Mouse (Mus musculus) heart, adult 2 months (tissue): ENCODE measurements around the gene Hba-x. TPM values are rescaled to one million over a fixed set of nuclear protein-coding genes. Genes with fewer than 3 reads are reported as not detected.

Source experiments
- DNase-seq, 2 experiments: peaks; one replicate each; pipeline ENCODE4 v3.0.0; 2021
- H3K27ac ChIP-seq: fragments of 200-600 bp; 2 replicates; pipeline ENCODE4 v1.8.1; 2022
- H3K27me3 ChIP-seq: fragments of 200-500 bp; 2 replicates; pipeline ENCODE4 v1.6.1; 2012; ENCODE audit warnings: mild to moderate bottlenecking, low read length, inconsistent platforms, mixed read lengths; ENCODE audit not compliant: control insufficient read depth, insufficient read depth
- H3K36me3 ChIP-seq: fragments of 200-500 bp; 2 replicates; pipeline ENCODE4 v1.6.1; 2012; ENCODE audit warnings: low read length, inconsistent platforms; ENCODE audit not compliant: control insufficient read depth, insufficient read depth
- H3K4me1 ChIP-seq: fragments of 200-500 bp; 2 replicates; pipeline ENCODE4 v1.6.1; 2011; ENCODE audit warnings: low read length; ENCODE audit not compliant: control insufficient read depth, insufficient read depth
- H3K4me3 ChIP-seq: fragments of 200-600 bp; 2 replicates; pipeline ENCODE4 v1.8.1; 2022
- H3K79me2 ChIP-seq: fragments of 200-500 bp; replicated peaks from 2 replicates; pipeline ENCODE4 v1.6.1; 2012; ENCODE audit warnings: mild to moderate bottlenecking, inconsistent platforms, low read length, moderate library complexity, mixed read lengths; ENCODE audit not compliant: control insufficient read depth, insufficient read depth
- H3K9ac ChIP-seq: fragments of 200-500 bp; 2 replicates; pipeline ENCODE4 v1.6.1; 2012; ENCODE audit warnings: low read depth, mild to moderate bottlenecking, control low read depth, inconsistent platforms, low read length, mixed read lengths
- CTCF ChIP-seq: fragments of 200-600 bp; IDR thresholded peaks from 2 replicates; pipeline ENCODE4 v1.8.1; 2022; ENCODE audit warnings: antibody characterized with exemption, mild to moderate bottlenecking, moderate library complexity
- EP300 ChIP-seq: fragments of 200-500 bp; IDR thresholded peaks from 2 replicates; pipeline ENCODE4 v1.6.1; 2011; ENCODE audit warnings: low read depth, low read length, control low read depth; ENCODE audit not compliant: insufficient read depth
- POLR2A ChIP-seq: fragments of 200-500 bp; IDR thresholded peaks from 2 replicates; pipeline ENCODE4 v1.6.1; 2011; ENCODE audit warnings: mild to moderate bottlenecking, low read depth, low read length, control low read depth; ENCODE audit not compliant: insufficient read depth
- WGBS: fragments of 180-500 bp; shearing (Covaris S2); methylation state at CpG from one replicate; pipeline ENCODE4 v1.1.7; 2018; 5-methylcytosine and 5-hydroxymethylcytosine counted together
- intact Hi-C: fragments of 180-260 bp; cut with DNase I; formaldehyde crosslinking; loops from one replicate; pipeline ENCODE4 v1.15.1; 2025
- polyA plus RNA-seq: library from polyadenylated mRNA; depleted of rRNA; stranded (reverse); fragments of >200 nt; gene quantifications from 2 replicates; pipeline ENCODE4 v1.2.3, GENCODE M21; 2012
- total RNA-seq, 2 experiments: library from RNA; stranded (reverse); gene quantifications; 2 replicates each; pipeline ENCODE4 v1.2.3; 2021

Gene Hba-x
- total and polyA plus RNA-seq, 3 experiments, result not detected

DNA sequence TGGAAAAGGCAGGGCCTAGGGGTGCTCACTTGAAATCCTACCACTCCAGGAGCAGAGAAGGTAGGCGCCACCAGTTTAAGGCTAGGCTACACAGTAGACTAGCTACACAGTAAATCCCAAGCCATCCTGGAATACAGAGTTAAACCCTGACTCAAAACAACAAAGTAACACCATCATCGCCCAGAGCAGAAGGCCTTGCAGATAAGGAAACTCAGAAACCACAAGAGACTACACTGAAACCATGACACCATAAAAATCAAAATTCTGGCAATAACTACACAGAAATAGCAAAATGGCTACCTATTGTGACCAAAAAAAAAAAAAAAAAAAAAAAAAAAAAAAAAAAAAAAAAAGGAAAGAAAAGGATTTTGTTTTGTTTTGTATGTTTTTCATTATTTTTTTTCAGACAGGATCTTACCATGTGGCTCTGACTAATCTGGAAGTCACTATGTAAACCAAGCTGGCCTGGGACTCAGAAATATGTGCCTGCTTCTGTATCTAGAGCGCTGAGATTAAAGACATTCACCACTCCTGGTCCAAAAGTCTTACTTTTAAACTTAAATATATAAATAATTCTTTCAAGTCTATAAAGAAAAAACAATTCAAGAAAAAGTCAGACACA, 11.0 kb upstream of the Hba-x start:
- peaks cover 3% of the 10 kb centered on the region for H3K4me1 ChIP-seq
- H3K79me2 ChIP-seq, result peaks cover 7% of the 10 kb centered on the region
- 82% methylated on average over 3 of the region's 3 CpGs for WGBS
- H3K27me3 ChIP-seq, result no peaks in the 10 kb centered on the region
- no peak overlapping the region for H3K9ac ChIP-seq
- H3K4me3 ChIP-seq, result no peak overlapping the region
- H3K27ac ChIP-seq, result no peak overlapping the region
- no peak for TF ChIP-seq CTCF
- TF ChIP-seq POLR2A, result no peak
- DNase-seq, result no peak
- H3K36me3 ChIP-seq, result peaks cover 3% of the 10 kb centered on the region; the same call in 1 of the 2 replicates
- intact Hi-C loops, result loop anchor here (5.0 kb wide), 1 partner anchor 43 kb away; the partner anchor contains the start of gene Rhbdf1

DNA sequence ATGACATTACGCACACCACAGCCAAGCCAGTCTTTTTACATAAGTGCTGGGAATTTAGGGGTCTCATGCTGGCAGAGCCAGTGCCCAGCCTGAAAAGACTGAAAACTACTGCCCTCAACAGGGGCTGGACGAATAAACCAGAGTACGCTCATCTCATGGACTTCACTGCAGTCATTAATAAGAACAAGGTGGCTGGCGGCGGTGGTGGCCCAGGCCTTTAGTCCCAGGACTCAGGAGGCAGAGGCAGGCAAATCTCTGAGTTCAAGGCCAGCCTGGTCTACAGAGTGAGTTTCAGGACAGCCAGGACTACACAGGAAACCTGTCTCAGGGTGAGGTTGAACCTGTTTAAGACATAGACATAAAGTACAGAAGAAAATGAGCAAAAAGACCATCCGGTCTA, 10.0 kb upstream of the Hba-x start:
- H3K27ac ChIP-seq, result no peak overlapping the region
- intact Hi-C loops, result loop anchor here (5.0 kb wide), 1 partner anchor 44 kb away; the partner anchor contains the start of gene Rhbdf1

DNA sequence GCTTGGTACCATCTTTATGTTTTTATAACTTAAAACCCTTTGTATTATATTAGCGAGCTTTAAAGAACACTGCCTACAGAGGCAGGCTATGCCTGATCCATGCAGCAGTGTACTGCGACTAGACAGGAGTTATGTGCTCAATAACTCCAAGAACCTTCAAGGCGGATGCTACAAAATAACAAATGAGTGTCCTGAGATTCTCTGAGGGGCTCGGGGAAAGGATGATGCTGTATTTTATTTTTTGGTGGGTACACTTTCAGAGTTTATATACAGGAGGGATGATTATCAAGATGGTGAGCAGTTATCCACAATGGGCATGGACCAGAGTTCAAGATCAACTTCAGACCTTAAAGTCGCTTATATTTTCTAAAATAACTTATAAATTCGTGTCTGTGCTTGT, 9.4 kb upstream of the Hba-x start:
- Histone ChIP-seq H3K4me1 (peaks cover 3% of the 10 kb centered on the region), H3K27me3 (no peaks in the 10 kb centered on the region), H3K79me2 (peaks cover 7% of the 10 kb centered on the region), H3K36me3 (peaks cover 3% of the 10 kb centered on the region; the same call in 1 of the 2 replicates), H3K27ac (peak overlapping the region; percentile 93), H3K9ac (peak overlapping the region; percentile 95), H3K4me3 (peak overlapping the region; percentile 81)
- intact Hi-C loops, result loop anchor here (5.0 kb wide), 1 partner anchor 44 kb away; the partner anchor contains the start of gene Rhbdf1
- TF ChIP-seq EP300, result no peak
- TF ChIP-seq POLR2A, result no peak
- no peak for TF ChIP-seq CTCF
- WGBS, result 23% methylated on average over 6 of the region's 6 CpGs
- no peak for DNase-seq

More for the DNA sequence above, 10.0 kb upstream of the Hba-x start:
- 93% methylated on average over 6 of the region's 6 CpGs for WGBS
- Histone ChIP-seq H3K9ac (no peak overlapping the region), H3K4me3 (no peak overlapping the region), H3K36me3 (peaks cover 3% of the 10 kb centered on the region; the same call in 1 of the 2 replicates), H3K79me2 (peaks cover 7% of the 10 kb centered on the region), H3K27me3 (no peaks in the 10 kb centered on the region), H3K4me1 (peaks cover 3% of the 10 kb centered on the region)
- DNase-seq, result no peak
- TF ChIP-seq CTCF, result no peak
- TF ChIP-seq POLR2A, result no peak
- no peak for TF ChIP-seq EP300

DNA sequence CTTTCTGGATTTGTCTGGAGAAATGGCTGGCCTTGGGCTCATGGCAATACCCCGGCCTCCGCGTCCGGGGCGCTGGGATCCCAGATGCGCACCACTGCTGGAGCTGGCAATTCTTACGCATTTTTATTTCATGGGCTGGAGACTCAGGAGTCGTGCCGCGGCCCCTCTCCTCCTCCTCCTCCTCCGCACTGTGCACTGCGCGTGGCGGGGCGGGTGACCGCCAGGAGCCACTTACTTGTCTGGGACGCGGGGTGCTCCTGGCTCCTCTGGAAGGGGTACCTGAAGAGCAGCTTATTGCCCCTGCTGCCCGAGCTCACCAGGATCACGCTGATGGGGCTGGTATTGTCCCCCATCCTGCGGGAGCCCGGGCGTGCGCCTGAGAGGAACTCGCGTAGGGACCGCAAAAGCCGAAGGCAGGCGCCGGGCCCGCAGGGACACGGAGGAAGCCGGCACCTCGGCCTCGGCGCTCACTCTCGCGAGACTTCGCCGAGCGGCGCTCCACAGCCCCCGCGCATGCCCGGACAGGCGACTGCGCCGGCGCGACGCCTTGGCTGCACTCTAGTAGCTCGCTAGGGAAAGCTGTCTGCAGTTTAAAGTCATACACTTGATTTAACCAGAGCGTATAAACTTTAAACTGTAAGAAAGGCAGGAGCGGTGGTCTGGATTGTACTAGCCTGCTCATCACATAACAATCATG, 8.9 kb upstream of the Hba-x start, which contains the start of gene Nprl3:
Gene Nprl3, minus strand, starts transcription at position 520 of the 697 bp plus-strand sequence.
- Histone ChIP-seq H3K9ac (peak within 1 kb of the TSS; percentile 95), H3K27ac (peak within 1 kb of the TSS; percentile 93), H3K27me3 (no peaks in the 10 kb centered on the region), H3K79me2 (peaks cover 7% of the 10 kb centered on the region), H3K4me1 (peaks cover 3% of the 10 kb centered on the region), H3K4me3 (peak within 1 kb of the TSS; percentile 81), H3K36me3 (peaks cover 3% of the 10 kb centered on the region; the same call in 1 of the 2 replicates)
- under 1% methylated on average over 54 of the region's 54 CpGs for WGBS
- peak; percentile 98 for DNase-seq
- intact Hi-C loops, result loop anchor here (5.0 kb wide), 1 partner anchor 45 kb away; the partner anchor contains the start of gene Rhbdf1
- TF ChIP-seq EP300 (0 out of 2 replicates have a peak, but pooled peaks have one; percentile 42), CTCF (peak; percentile 12; the same call in 1 of the 2 replicates), POLR2A (peak; percentile 91)

DNA sequence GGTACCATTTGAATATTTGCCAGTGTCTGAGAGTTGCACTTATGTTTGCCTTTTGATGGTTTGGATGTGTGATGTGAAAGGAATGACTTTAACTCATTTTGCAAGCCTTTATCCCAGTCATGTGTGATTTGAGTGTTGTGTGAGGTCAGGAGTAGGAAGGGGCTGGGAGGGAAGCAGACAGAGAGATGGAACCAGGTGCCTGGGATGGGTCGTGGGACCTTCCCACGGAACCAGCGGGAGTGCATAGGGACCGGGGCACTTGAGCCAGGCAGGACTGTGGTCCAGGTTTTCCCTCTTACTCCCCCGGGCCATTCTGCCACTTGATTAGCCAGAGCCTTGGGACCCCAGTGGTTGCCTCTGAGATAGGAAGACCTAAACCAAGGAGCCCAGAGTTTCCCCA, 8.2 kb upstream of the Hba-x start:
- no peak for TF ChIP-seq POLR2A
- no peak for TF ChIP-seq EP300
- no peak for TF ChIP-seq CTCF
- Histone ChIP-seq H3K27ac (peak overlapping the region; percentile 93), H3K79me2 (peaks cover 6% of the 10 kb centered on the region), H3K36me3 (peaks cover 3% of the 10 kb centered on the region; the same call in 1 of the 2 replicates), H3K4me1 (peaks cover 3% of the 10 kb centered on the region), H3K9ac (peak overlapping the region; percentile 49; the same call in 1 of the 2 replicates), H3K27me3 (no peaks in the 10 kb centered on the region), H3K4me3 (peak overlapping the region; percentile 81)
- no peak for DNase-seq
- intact Hi-C loops, result loop anchor here (5.0 kb wide), 1 partner anchor 46 kb away; the partner anchor contains the start of gene Rhbdf1
- WGBS, result 24% methylated on average over 5 of the region's 5 CpGs
